Mouse (Mus musculus) midbrain, embryonic 11.5 days (tissue): ENCODE measurements around the gene Brsk1. TPM values are rescaled to one million over a fixed set of nuclear protein-coding genes. Genes with fewer than 3 reads are reported as not detected.

Source experiments
- ATAC-seq: fragments of 200-750 bp; cut with Nextera tagmentation; 2 replicates; pipeline ENCODE4 v1.8.0; 2017; ENCODE audit warnings: moderate TSS enrichment, moderate library complexity; ENCODE audit not compliant: low FRiP score
- DNase-seq: peaks from one replicate; pipeline ENCODE4 v3.0.0; 2015; ENCODE audit warnings: low spot score; ENCODE audit errors: missing footprints
- H3K27ac ChIP-seq: fragments of 300-500 bp; sonication (generic); 2 replicates; pipeline ENCODE4 v1.5.1; 2014; ENCODE audit warnings: low read depth, low read length
- H3K27me3 ChIP-seq: fragments of 300-500 bp; sonication (generic); 2 replicates; pipeline ENCODE4 v1.6.1; 2014; ENCODE audit warnings: mild to moderate bottlenecking, low read length, moderate library complexity, mixed read lengths; ENCODE audit not compliant: control insufficient read depth, insufficient read depth
- H3K36me3 ChIP-seq: fragments of 300-500 bp; sonication (generic); 2 replicates; pipeline ENCODE4 v1.6.1; 2014; ENCODE audit warnings: mild to moderate bottlenecking, low read length, moderate library complexity, mixed read lengths; ENCODE audit not compliant: control insufficient read depth, insufficient read depth
- H3K4me1 ChIP-seq: fragments of 300-500 bp; sonication (generic); 2 replicates; pipeline ENCODE4 v1.6.1; 2014; ENCODE audit warnings: low read length; ENCODE audit not compliant: control insufficient read depth, insufficient read depth
- H3K4me2 ChIP-seq: fragments of 300-500 bp; sonication (generic); 2 replicates; pipeline ENCODE4 v1.6.1; 2014; ENCODE audit warnings: mild to moderate bottlenecking, moderate library complexity
- H3K4me3 ChIP-seq: fragments of 300-500 bp; sonication (generic); 2 replicates; pipeline ENCODE4 v1.5.1; 2014; ENCODE audit warnings: low read depth, low read length
- H3K9ac ChIP-seq: fragments of 300-500 bp; sonication (generic); 2 replicates; pipeline ENCODE4 v1.6.1; 2014; ENCODE audit warnings: low read length
- H3K9me3 ChIP-seq: fragments of 300-500 bp; sonication (generic); 2 replicates; pipeline ENCODE4 v1.6.1; 2016; ENCODE audit warnings: low read length; ENCODE audit not compliant: control insufficient read depth
- WGBS: fragments of 180-500 bp; shearing (Covaris S2); extraction: QIAGEN DNeasy Blood & Tissue Kit; methylation state at CpG from one replicate; pipeline ENCODE4 v1.1.7; 2014; 5-methylcytosine and 5-hydroxymethylcytosine counted together
- polyA plus RNA-seq: library from polyadenylated mRNA; unstranded; fragments of >200 nt; fragmentation: Nextera tagmentation; extraction: Ambion mirVana; gene quantifications from 2 replicates; pipeline ENCODE4 v1.2.1, GENCODE M21; 2014

Gene Brsk1
- polyA plus RNA-seq, 1 experiment from 2014 or later, result 3.2 TPM

DNA sequence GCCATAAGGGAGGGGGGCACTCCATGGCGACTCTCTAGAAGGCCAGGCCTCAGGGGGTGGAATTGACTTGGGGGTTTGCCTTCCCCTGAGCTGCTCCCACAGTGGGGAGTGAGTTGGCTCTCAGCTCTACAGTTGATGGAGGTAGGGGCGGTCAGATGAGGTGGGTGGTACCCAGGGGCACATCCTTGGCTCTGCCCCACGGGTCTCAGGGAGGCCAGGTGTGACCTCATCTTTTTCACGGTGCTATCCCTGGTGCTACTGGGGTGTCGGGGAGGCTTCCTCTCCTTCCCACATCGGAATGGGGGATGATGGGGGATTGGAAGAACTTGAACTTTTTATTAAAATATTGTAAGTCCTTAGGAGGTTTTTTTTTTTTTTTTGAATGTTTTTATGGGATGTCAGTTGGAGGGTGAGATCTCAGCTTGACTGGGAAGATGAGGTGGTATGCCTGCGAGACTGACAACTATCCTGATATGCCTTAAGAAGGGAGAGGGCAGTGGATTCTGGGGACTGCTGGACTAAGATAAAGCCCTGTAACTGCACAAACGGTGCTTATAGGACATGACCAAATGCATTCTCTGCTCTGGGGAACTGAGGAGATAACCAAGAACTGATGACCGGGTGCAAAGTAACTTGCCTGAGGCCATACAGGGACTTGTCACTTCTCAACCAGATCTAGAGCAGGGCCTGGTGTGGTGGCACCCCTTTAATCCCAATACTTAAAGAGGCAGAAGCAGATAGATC lies 56.9 kb downstream of the Brsk1 start:
- Histone ChIP-seq H3K36me3 (no peaks in the 10 kb centered on the region), H3K4me2 (no peak overlapping the region), H3K9ac (no peak overlapping the region), H3K27ac (no peak overlapping the region), H3K27me3 (no peaks in the 10 kb centered on the region), H3K4me1 (peaks cover 6% of the 10 kb centered on the region), H3K4me3 (no peak overlapping the region), H3K9me3 (no peaks in the 10 kb centered on the region)
- DNase-seq (no peak), ATAC-seq (no peak)
- WGBS, result 78% methylated on average over 9 of the region's 9 CpGs

- no peaks in the 10 kb centered on the region for H3K9me3 ChIP-seq
- no peak overlapping the region for H3K4me2 ChIP-seq
- H3K9ac ChIP-seq, result no peak overlapping the region
- H3K27ac ChIP-seq, result no peak overlapping the region
- H3K4me3 ChIP-seq, result no peak overlapping the region
- no peaks in the 10 kb centered on the region for H3K36me3 ChIP-seq
- no peaks in the 10 kb centered on the region for H3K27me3 ChIP-seq
- DNase-seq (no peak), ATAC-seq (no peak)
- peaks cover 12% of the 10 kb centered on the region for H3K4me1 ChIP-seq
- WGBS, result 79% methylated on average over 4 of the region's 4 CpGs
Measured at GRCm38 (mm10) chr7:4748321-4748720, 57.9 kb downstream of the Brsk1 start.

DNA sequence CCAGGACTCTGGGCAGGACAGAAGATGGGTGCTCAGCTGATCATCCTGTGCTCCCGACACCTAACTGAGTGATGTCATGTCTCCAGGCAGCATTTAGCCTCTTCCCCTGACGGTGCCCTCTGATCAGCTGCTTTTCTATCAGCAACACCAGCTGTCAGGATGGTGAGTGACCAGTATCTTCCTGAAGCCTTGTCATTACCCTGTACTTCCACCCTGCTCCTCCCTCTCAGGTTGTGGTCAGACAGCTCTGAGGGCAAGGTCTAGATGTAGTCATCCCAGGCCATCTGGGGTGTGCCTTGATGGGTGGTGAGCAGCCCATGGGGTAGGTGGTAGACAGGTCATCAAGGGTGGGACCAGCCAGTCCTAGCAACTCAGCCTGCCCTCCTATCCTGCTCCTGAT lies 58.8 kb downstream of the Brsk1 start:
- Histone ChIP-seq H3K4me3 (no peak overlapping the region), H3K9me3 (no peaks in the 10 kb centered on the region), H3K4me2 (no peak overlapping the region), H3K36me3 (no peaks in the 10 kb centered on the region), H3K27ac (no peak overlapping the region), H3K27me3 (no peaks in the 10 kb centered on the region), H3K4me1 (peaks cover 12% of the 10 kb centered on the region), H3K9ac (no peak overlapping the region)
- ATAC-seq, result no peak
- WGBS, result 80% methylated on average over 2 of the region's 2 CpGs
- DNase-seq, result no peak

DNA sequence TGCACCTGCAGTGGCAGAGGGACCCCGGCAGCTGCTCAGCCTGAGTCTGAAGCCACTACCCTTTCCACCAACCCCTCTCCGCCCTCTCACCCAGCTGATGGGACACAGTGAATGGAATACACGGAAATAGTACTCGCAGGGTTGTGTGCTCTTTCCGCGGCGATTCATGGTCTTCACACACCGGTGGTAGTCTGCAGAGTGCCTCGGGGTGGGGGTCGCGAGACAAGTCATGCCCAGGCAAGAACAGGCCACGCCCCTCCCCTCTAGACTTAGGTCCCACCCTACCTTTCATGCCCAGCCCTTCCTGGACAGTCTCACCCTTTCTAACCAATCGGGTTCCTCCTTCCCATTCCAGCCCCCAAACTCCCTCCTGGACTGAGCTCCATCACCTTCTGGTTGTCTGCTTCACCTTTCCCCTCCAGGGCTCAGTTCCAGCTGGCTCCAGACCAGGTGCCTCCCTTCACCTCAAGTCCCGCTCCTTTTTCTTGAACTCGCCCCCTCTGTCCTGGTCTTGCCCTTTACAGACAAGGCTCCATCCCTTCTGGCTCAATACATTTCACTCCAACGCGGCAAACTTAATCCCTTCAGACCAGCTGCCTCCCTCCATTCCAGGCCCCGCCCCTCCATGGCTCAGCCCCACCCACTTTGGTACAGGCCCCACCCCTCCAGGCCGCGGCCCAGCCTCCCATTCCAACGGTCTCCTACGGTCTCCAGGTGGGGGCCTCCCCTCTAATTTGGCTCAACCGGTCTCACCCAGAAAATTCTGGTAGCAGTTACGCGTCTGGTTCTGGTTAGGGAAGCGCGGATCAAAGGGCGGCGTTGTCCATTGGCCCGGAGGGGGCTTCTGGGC lies 61.8 kb downstream of the Brsk1 start:
- Histone ChIP-seq H3K36me3 (no peaks in the 10 kb centered on the region), H3K27me3 (no peaks in the 10 kb centered on the region), H3K4me3 (peak overlapping the region; percentile 30), H3K9me3 (no peaks in the 10 kb centered on the region), H3K4me2 (peak overlapping the region; percentile 51), H3K27ac (no peak overlapping the region), H3K9ac (peak overlapping the region; percentile 49), H3K4me1 (peaks cover 12% of the 10 kb centered on the region)
- ATAC-seq, result peak; percentile 82
- no peak for DNase-seq
- 2% methylated on average over 30 of the region's 30 CpGs for WGBS

- Histone ChIP-seq H3K27me3 (no peaks in the 10 kb centered on the region), H3K4me3 (peak within 1 kb of the TSS; percentile 30), H3K27ac (no peak within 1 kb of the TSS), H3K4me1 (peaks cover 12% of the 10 kb centered on the region), H3K9me3 (no peaks in the 10 kb centered on the region), H3K4me2 (peak within 1 kb of the TSS; percentile 51), H3K9ac (peak within 1 kb of the TSS; percentile 51), H3K36me3 (no peaks in the 10 kb centered on the region)
- WGBS, result 4% methylated on average over 24 of the region's 24 CpGs
- DNase-seq, result peak; percentile 98
- ATAC-seq, result peak; percentile 94
Measured at GRCm38 (mm10) chr7:4752821-4753570, 62.6 kb downstream of the Brsk1 start, which contains the start of gene Cox6b2. TSS of gene Cox6b2 (minus strand) at chr7:4753094.

DNA sequence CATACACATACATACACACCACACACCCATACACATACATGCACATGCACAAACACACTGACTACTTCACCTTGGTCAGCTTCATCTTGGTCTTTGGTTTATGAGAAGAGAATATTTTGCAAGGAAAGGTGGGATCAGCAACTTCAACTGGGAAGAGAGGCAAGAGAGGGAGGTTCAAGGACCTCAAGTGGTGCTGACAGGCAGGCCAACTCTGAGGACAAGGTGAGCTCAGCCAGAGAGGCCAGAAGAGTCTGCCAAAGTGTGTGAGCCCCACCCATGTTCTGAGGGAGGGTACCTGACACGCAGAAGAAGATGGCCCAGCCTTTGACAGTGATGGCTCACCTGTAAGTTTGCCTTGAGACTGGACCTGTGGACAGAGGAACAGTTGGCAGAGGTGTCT lies 69.3 kb downstream of the Brsk1 start:
- no peaks in the 10 kb centered on the region for H3K9me3 ChIP-seq
- DNase-seq, result no peak
- ATAC-seq, result no peak
- no peak overlapping the region for H3K27ac ChIP-seq
- no peak overlapping the region for H3K4me2 ChIP-seq
- no peaks in the 10 kb centered on the region for H3K27me3 ChIP-seq
- no peaks in the 10 kb centered on the region for H3K4me1 ChIP-seq
- no peak overlapping the region for H3K4me3 ChIP-seq
- no peaks in the 10 kb centered on the region for H3K36me3 ChIP-seq
- no peak overlapping the region for H3K9ac ChIP-seq
- WGBS, result 58% methylated on average over 1 of the region's 1 CpGs

- no peak for ATAC-seq
- Histone ChIP-seq H3K4me1 (no peaks in the 10 kb centered on the region), H3K27ac (no peak overlapping the region), H3K9ac (no peak overlapping the region), H3K4me2 (no peak overlapping the region), H3K4me3 (no peak overlapping the region), H3K9me3 (no peaks in the 10 kb centered on the region), H3K27me3 (no peaks in the 10 kb centered on the region), H3K36me3 (no peaks in the 10 kb centered on the region)
- WGBS, result 14% methylated on average over 4 of the region's 4 CpGs
- no peak for DNase-seq
Measured at GRCm38 (mm10) chr7:4764946-4765710, 74.7 kb downstream of the Brsk1 start.
